Mouse (Mus musculus) retina, postnatal 1 day (tissue): ENCODE results near the gene Sorcs2.

Experiments used
- DNase-seq: peaks from one replicate; pipeline ENCODE4 v3.0.0-alpha.2; 2012

Sorcs2 gene

GRCm38 (mm10) chr5:36220626-36221025 lies 177.3 kb downstream of the Sorcs2 start:
- no peak for DNase-seq

- peak; percentile 63 for DNase-seq
Measured at GRCm38 (mm10) chr5:36220105-36220504, 177.8 kb downstream of the Sorcs2 start.

- no peak for DNase-seq
Measured at GRCm38 (mm10) chr5:36213310-36213709, 184.6 kb downstream of the Sorcs2 start.

- DNase-seq = no peak
Measured at GRCm38 (mm10) chr5:36208803-36209202, 189.1 kb downstream of the Sorcs2 start.

GRCm38 (mm10) chr5:36205397-36205796 lies 192.5 kb downstream of the Sorcs2 start:
- no peak for DNase-seq

GRCm38 (mm10) chr5:36203916-36204315 lies 194.0 kb downstream of the Sorcs2 start, which contains the start of gene Psapl1:
Gene Psapl1, plus strand, starts transcription at chr5:36204021.
- DNase-seq = no peak

- no peak for DNase-seq
Measured at GRCm38 (mm10) chr5:36203421-36203820, 194.5 kb downstream of the Sorcs2 start.

- DNase-seq = no peak
Measured at GRCm38 (mm10) chr5:36202781-36203180, 195.2 kb downstream of the Sorcs2 start.

GRCm38 (mm10) chr5:36199519-36199918 lies 198.4 kb downstream of the Sorcs2 start:
- DNase-seq = no peak

- no peak for DNase-seq
Measured at GRCm38 (mm10) chr5:36195436-36195835, 202.5 kb downstream of the Sorcs2 start.

- no peak for DNase-seq
Measured at GRCm38 (mm10) chr5:36194631-36195030, 203.3 kb downstream of the Sorcs2 start.

- no peak for DNase-seq
Measured at GRCm38 (mm10) chr5:36192677-36193076, 205.3 kb downstream of the Sorcs2 start.

- DNase-seq = no peak
Measured at GRCm38 (mm10) chr5:36191876-36192275, 206.1 kb downstream of the Sorcs2 start.

- DNase-seq = no peak
Measured at GRCm38 (mm10) chr5:36191285-36191684, 206.7 kb downstream of the Sorcs2 start.

GRCm38 (mm10) chr5:36188310-36188709 lies 209.6 kb downstream of the Sorcs2 start:
- DNase-seq = no peak

- no peak for DNase-seq
Measured at GRCm38 (mm10) chr5:36186294-36187053, 211.5 kb downstream of the Sorcs2 start.

- peak; percentile 52 for DNase-seq
Measured at GRCm38 (mm10) chr5:36182326-36182725, 215.6 kb downstream of the Sorcs2 start.

- no peak for DNase-seq
Measured at GRCm38 (mm10) chr5:36179708-36180107, 218.2 kb downstream of the Sorcs2 start.

GRCm38 (mm10) chr5:36178785-36179184 lies 219.2 kb downstream of the Sorcs2 start:
- no peak for DNase-seq

GRCm38 (mm10) chr5:36178215-36178614 lies 219.7 kb downstream of the Sorcs2 start:
- no peak for DNase-seq

- no peak for DNase-seq
Measured at GRCm38 (mm10) chr5:36176873-36177272, 221.1 kb downstream of the Sorcs2 start.

- no peak for DNase-seq
Measured at GRCm38 (mm10) chr5:36176409-36176808, 221.5 kb downstream of the Sorcs2 start.

GRCm38 (mm10) chr5:36174569-36175115 lies 223.3 kb downstream of the Sorcs2 start:
- peak; percentile 83 for DNase-seq

- no peak for DNase-seq
Measured at GRCm38 (mm10) chr5:36168963-36169650, 228.8 kb downstream of the Sorcs2 start.
